Mouse (Mus musculus) spleen, adult 2 months (tissue): ENCODE data around the gene Them4. TPM values are rescaled to one million over a fixed set of nuclear protein-coding genes. Genes with fewer than 3 reads are reported as not detected.

Source experiments
- DNase-seq, 2 experiments: peaks; one replicate each; pipeline versions ENCODE4 v3.0.0 to v3.0.0-alpha.2; 2012 to 2021; ENCODE audit warnings: low spot score in 2 of 2, low read depth in 1 of 2
- H3K27ac ChIP-seq: fragments of 200-500 bp; 2 replicates; pipeline ENCODE4 v1.5.1; 2012; ENCODE audit warnings: low read length, inconsistent platforms; ENCODE audit not compliant: insufficient read depth
- H3K27me3 ChIP-seq: fragments of 200-500 bp; 2 replicates; pipeline ENCODE4 v1.6.1; 2012; ENCODE audit warnings: mild to moderate bottlenecking, moderate library complexity, low read length, inconsistent platforms; ENCODE audit not compliant: control insufficient read depth, insufficient read depth
- H3K36me3 ChIP-seq: fragments of 200-500 bp; 2 replicates; pipeline ENCODE4 v1.6.1; 2012; ENCODE audit warnings: mild to moderate bottlenecking, low read length, inconsistent platforms; ENCODE audit not compliant: control insufficient read depth, insufficient read depth
- H3K4me1 ChIP-seq: fragments of 200-500 bp; 2 replicates; pipeline ENCODE4 v1.6.1; 2011; ENCODE audit warnings: inconsistent platforms; ENCODE audit not compliant: control insufficient read depth, insufficient read depth, insufficient read length
- H3K4me3 ChIP-seq: fragments of 200-500 bp; 2 replicates; pipeline ENCODE4 v1.5.1; 2011; ENCODE audit warnings: mild to moderate bottlenecking, inconsistent platforms; ENCODE audit not compliant: insufficient read depth, insufficient read length; ENCODE audit errors: extremely low read depth
- CTCF ChIP-seq: fragments of 200-500 bp; IDR thresholded peaks from 2 replicates; pipeline ENCODE4 v1.5.1; 2011; ENCODE audit warnings: mild to moderate bottlenecking, inconsistent platforms; ENCODE audit not compliant: insufficient read depth, insufficient read length, insufficient replicate concordance; ENCODE audit errors: extremely low read depth
- POLR2A ChIP-seq: fragments of 200-500 bp; IDR thresholded peaks from 2 replicates; pipeline ENCODE4 v1.6.1; 2011; ENCODE audit warnings: low read depth, low read length, inconsistent platforms
- WGBS: fragments of 180-500 bp; shearing (Covaris S2); methylation state at CpG from one replicate; pipeline ENCODE4 v1.1.7; 2018; 5-methylcytosine and 5-hydroxymethylcytosine counted together
- polyA plus RNA-seq: library from polyadenylated mRNA; depleted of rRNA; stranded (reverse); fragments of >200 nt; gene quantifications from 2 replicates; pipeline ENCODE4 v1.2.3, GENCODE M21; 2012

Gene Them4
- polyA plus RNA-seq, 1 experiment, result 0.54 TPM

DNA sequence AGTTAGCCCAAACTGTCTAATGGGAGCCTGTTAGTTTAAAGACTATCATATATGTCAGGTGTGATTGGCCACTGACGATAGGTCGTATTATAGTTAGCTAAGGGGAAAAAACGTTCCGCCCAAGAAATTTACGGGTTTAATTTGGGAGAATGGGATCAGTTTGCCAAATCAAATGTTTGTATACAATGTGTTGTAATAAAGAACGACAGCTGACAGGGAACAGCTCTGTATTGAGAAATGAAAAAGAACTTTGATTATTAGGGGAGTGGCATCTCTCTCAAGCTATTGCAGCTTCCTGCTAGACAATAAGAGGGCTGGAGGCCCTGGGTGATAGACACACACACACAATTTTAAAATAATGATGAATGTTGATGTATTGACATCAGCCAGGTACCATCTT, 1.0 kb downstream of the Them4 start:
- 79% methylated on average over 6 of the region's 6 CpGs for WGBS
- no peak for DNase-seq
- Histone ChIP-seq H3K27me3 (no peaks in the 10 kb centered on the region), H3K4me1 (peaks cover 1% of the 10 kb centered on the region; the same call in 1 of the 2 replicates), H3K4me3 (no peak overlapping the region), H3K36me3 (no peaks in the 10 kb centered on the region), H3K27ac (no peak overlapping the region)
- TF ChIP-seq POLR2A (no peak), CTCF (no peak)

DNA sequence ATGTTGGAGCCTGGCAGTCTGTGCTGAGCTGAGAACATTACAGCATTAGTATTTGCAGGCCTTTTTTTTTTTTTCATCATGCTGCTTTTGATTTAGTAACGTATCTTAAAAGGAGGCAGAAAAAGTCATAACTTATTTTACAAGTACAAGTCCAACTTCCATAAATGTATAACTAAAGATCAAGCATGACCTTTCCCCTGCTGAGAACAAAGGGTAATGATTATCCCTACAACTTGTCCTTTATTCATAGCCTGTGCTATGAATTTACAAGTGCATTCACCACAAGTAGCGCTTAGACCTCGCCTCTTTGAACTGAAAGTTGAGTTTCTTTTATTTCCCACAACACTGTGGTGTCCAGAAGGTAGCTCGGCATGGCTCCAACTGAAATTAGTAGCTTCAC, 1.5 kb downstream of the Them4 start:
- Histone ChIP-seq H3K4me3 (no peak overlapping the region), H3K4me1 (peaks cover 1% of the 10 kb centered on the region; the same call in 1 of the 2 replicates), H3K36me3 (no peaks in the 10 kb centered on the region), H3K27me3 (no peaks in the 10 kb centered on the region), H3K27ac (no peak overlapping the region)
- DNase-seq, result no peak
- TF ChIP-seq CTCF (no peak), POLR2A (no peak)
- WGBS, result 90% methylated on average over 4 of the region's 4 CpGs

GRCm38 (mm10) chr3:94328681-94329080, 18.8 kb downstream of the Them4 start:
- Histone ChIP-seq H3K36me3 (peaks cover 3% of the 10 kb centered on the region; the same call in 1 of the 2 replicates), H3K4me3 (no peak overlapping the region), H3K27ac (no peak overlapping the region), H3K27me3 (no peaks in the 10 kb centered on the region), H3K4me1 (no peaks in the 10 kb centered on the region)
- TF ChIP-seq CTCF (no peak), POLR2A (no peak)
- DNase-seq, result no peak
- WGBS, result 81% methylated on average over 3 of the region's 3 CpGs

GRCm38 (mm10) chr3:94334442-94334841, 24.6 kb downstream of the Them4 start:
- 92% methylated on average over 4 of the region's 4 CpGs for WGBS
- no peak for DNase-seq
- Histone ChIP-seq H3K36me3 (0 out of 2 replicates have a peak, but pooled peaks cover 2% of the 10 kb centered on the region), H3K4me1 (no peaks in the 10 kb centered on the region), H3K4me3 (no peak overlapping the region), H3K27ac (no peak overlapping the region), H3K27me3 (no peaks in the 10 kb centered on the region)
- no peak for TF ChIP-seq POLR2A
- TF ChIP-seq CTCF, result no peak

DNA sequence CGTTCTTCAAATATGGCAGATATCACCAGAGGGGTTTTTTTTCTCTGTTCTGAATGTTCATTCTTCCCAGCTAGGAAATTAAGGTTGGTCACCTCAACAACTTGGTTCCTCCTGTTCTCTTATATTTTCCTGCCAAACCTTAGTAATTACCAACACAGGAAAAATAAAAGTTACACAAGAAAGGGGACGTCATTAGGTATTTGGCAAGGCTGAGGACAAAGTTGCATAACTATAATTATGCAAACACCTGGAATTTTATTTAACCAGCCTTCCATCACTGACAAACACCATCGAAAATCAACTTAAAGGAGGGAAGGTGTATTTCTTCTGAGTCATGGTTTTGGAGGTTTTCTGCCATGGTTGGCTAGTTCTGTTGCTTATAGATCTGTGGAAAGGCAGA, 28.6 kb downstream of the Them4 start:
- Histone ChIP-seq H3K4me1 (no peaks in the 10 kb centered on the region), H3K27me3 (no peaks in the 10 kb centered on the region), H3K27ac (no peak overlapping the region), H3K36me3 (no peaks in the 10 kb centered on the region), H3K4me3 (no peak overlapping the region)
- DNase-seq, result no peak
- TF ChIP-seq CTCF (no peak), POLR2A (no peak)
- 80% methylated on average over 3 of the region's 3 CpGs for WGBS

DNA sequence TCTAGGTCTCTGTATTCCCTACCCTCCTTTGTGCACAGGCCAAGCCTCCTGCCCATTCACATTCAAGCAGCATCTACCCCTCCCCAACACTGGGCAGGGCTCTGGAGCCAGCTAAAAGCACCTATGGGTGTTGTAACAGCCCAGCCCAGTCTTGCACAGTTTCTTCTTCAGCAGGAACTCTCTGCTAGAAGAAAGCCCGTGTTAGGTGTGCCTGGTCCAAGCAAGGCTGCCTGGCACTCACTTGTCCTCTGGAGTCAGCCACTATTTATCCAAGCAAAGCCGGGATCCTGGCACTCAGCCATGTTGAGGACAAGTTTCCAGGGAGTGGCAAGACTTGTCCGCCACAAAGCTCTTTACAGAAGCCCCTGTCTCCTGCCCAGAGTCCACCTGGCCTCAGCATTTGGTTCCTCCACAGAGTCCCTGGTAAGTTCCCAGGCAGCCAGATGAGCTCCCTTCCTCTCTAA, 32.1 kb downstream of the Them4 start, which contains the start of gene Them5:
Them5 (plus strand) TSS at position 141 of the 464 bp plus-strand sequence.
- no peak within 1 kb of the TSS for H3K27ac ChIP-seq
- DNase-seq, result no peak
- 70% methylated on average over 3 of the region's 3 CpGs for WGBS
- H3K4me1 ChIP-seq, result no peaks in the 10 kb centered on the region
- H3K36me3 ChIP-seq, result no peaks in the 10 kb centered on the region
- TF ChIP-seq CTCF (no peak), POLR2A (no peak)
- no peaks in the 10 kb centered on the region for H3K27me3 ChIP-seq
- no peak within 1 kb of the TSS for H3K4me3 ChIP-seq

GRCm38 (mm10) chr3:94342552-94342951, 32.7 kb downstream of the Them4 start:
- DNase-seq, result no peak
- 78% methylated on average over 1 of the region's 1 CpGs for WGBS
- H3K27me3 ChIP-seq, result no peaks in the 10 kb centered on the region
- TF ChIP-seq CTCF (no peak), POLR2A (no peak)
- no peak overlapping the region for H3K4me3 ChIP-seq
- H3K27ac ChIP-seq, result no peak overlapping the region
- H3K36me3 ChIP-seq, result no peaks in the 10 kb centered on the region
- H3K4me1 ChIP-seq, result no peaks in the 10 kb centered on the region
